Mouse (Mus musculus) forebrain, embryonic 11.5 days (tissue): ENCODE measurements at regions not wholly inside any gene's neighbourhood (a gene's known extent, or its start where the extent isn't known, plus 50 kb on each side); places are given as distances from the start of the nearest gene placed in this dataset.

Source experiments
- ATAC-seq: fragments of 200-750 bp; cut with Nextera tagmentation; replicated peaks from 2 replicates; pipeline ENCODE4 v1.8.0; 2017; ENCODE audit warnings: moderate TSS enrichment; ENCODE audit not compliant: low FRiP score
- DNase-seq: peaks from one replicate; pipeline ENCODE4 v3.0.0-alpha.2; 2017; ENCODE audit warnings: low spot score
- H3K27ac ChIP-seq: fragments of 300-500 bp; sonication (generic); 2 replicates; pipeline ENCODE4 v1.5.1; 2014; ENCODE audit warnings: low read depth, low read length
- H3K27me3 ChIP-seq: fragments of 300-500 bp; sonication (generic); 2 replicates; pipeline ENCODE4 v1.6.1; 2014; ENCODE audit warnings: mild to moderate bottlenecking, low read length, mixed read lengths; ENCODE audit not compliant: control insufficient read depth, insufficient read depth
- H3K36me3 ChIP-seq: fragments of 300-500 bp; sonication (generic); 2 replicates; pipeline ENCODE4 v1.6.1; 2014; ENCODE audit warnings: mild to moderate bottlenecking, low read length, moderate library complexity, mixed read lengths; ENCODE audit not compliant: control insufficient read depth, insufficient read depth
- H3K4me1 ChIP-seq: fragments of 300-500 bp; sonication (generic); replicated peaks from 2 replicates; pipeline ENCODE4 v1.6.1; 2014; ENCODE audit warnings: low read length, mixed read lengths; ENCODE audit not compliant: control insufficient read depth, insufficient read depth
- H3K4me2 ChIP-seq: fragments of 300-500 bp; sonication (generic); 2 replicates; pipeline ENCODE4 v1.6.1; 2014; ENCODE audit warnings: low read depth, mild to moderate bottlenecking, low read length, moderate library complexity, mixed read lengths; ENCODE audit not compliant: severe bottlenecking
- H3K4me3 ChIP-seq: fragments of 300-500 bp; sonication (generic); 2 replicates; pipeline ENCODE4 v1.5.1; 2014; ENCODE audit warnings: low read depth, low read length
- H3K9ac ChIP-seq: fragments of 300-500 bp; sonication (generic); 2 replicates; pipeline ENCODE4 v1.6.1; 2014; ENCODE audit warnings: low read length
- H3K9me3 ChIP-seq: fragments of 300-500 bp; sonication (generic); 2 replicates; pipeline ENCODE4 v1.6.1; 2016; ENCODE audit warnings: low read length, mixed read lengths; ENCODE audit not compliant: control insufficient read depth
- WGBS: fragments of 180-500 bp; shearing (Covaris S2); extraction: QIAGEN DNeasy Blood & Tissue Kit; methylation state at CpG from one replicate; pipeline ENCODE4 v1.1.7; 2014; 5-methylcytosine and 5-hydroxymethylcytosine counted together

GRCm38 (mm10) chr13:44504455-44504854 is 224.8 kb upstream of the Jarid2 start:
- 88% methylated on average over 6 of the region's 6 CpGs for WGBS
- Histone ChIP-seq H3K27ac (no peak overlapping the region), H3K4me1 (peaks cover 1% of the 10 kb centered on the region; the same call in 1 of the 2 replicates), H3K27me3 (no peaks in the 10 kb centered on the region), H3K9ac (no peak overlapping the region), H3K36me3 (no peaks in the 10 kb centered on the region), H3K4me3 (no peak overlapping the region), H3K4me2 (no peak overlapping the region), H3K9me3 (no peaks in the 10 kb centered on the region)
- no peak for ATAC-seq
- no peak for DNase-seq

- H3K27ac ChIP-seq: no peak overlapping the region
- H3K9me3 ChIP-seq: no peaks in the 10 kb centered on the region
- DNase-seq (no peak), ATAC-seq (no peak)
- WGBS: 72% methylated on average over 5 of the region's 5 CpGs
- H3K4me1 ChIP-seq: peaks cover 4% of the 10 kb centered on the region; the same call in 1 of the 2 replicates
- H3K9ac ChIP-seq: no peak overlapping the region
- no peaks in the 10 kb centered on the region; the same call in 1 of the 2 replicates for H3K27me3 ChIP-seq
- no peak overlapping the region for H3K4me3 ChIP-seq
- no peaks in the 10 kb centered on the region for H3K36me3 ChIP-seq
- H3K4me2 ChIP-seq: no peak overlapping the region
Observed at GRCm38 (mm10) chr13:44506975-44507374, 222.3 kb upstream of the Jarid2 start.

GRCm38 (mm10) chr13:44509526-44510159 is 219.6 kb upstream of the Jarid2 start:
- no peak overlapping the region for H3K4me3 ChIP-seq
- H3K36me3 ChIP-seq: no peaks in the 10 kb centered on the region
- ATAC-seq (no peak), DNase-seq (no peak)
- WGBS: 22% methylated on average over 11 of the region's 11 CpGs
- no peaks in the 10 kb centered on the region; the same call in 1 of the 2 replicates for H3K27me3 ChIP-seq
- no peak overlapping the region for H3K4me2 ChIP-seq
- H3K9me3 ChIP-seq: no peaks in the 10 kb centered on the region
- H3K4me1 ChIP-seq: peaks cover 4% of the 10 kb centered on the region; the same call in 1 of the 2 replicates
- H3K27ac ChIP-seq: no peak overlapping the region
- no peak overlapping the region for H3K9ac ChIP-seq

GRCm38 (mm10) chr13:44513378-44514285 is 215.6 kb upstream of the Jarid2 start:
- H3K4me3 ChIP-seq: no peak overlapping the region
- no peaks in the 10 kb centered on the region for H3K9me3 ChIP-seq
- H3K27ac ChIP-seq: no peak overlapping the region
- H3K27me3 ChIP-seq: no peaks in the 10 kb centered on the region; the same call in 1 of the 2 replicates
- no peak overlapping the region for H3K4me2 ChIP-seq
- H3K36me3 ChIP-seq: no peaks in the 10 kb centered on the region
- DNase-seq (no peak), ATAC-seq (no peak)
- H3K9ac ChIP-seq: no peak overlapping the region
- H3K4me1 ChIP-seq: peaks cover 4% of the 10 kb centered on the region; the same call in 1 of the 2 replicates
- WGBS: 74% methylated on average over 13 of the region's 13 CpGs

- H3K9me3 ChIP-seq: no peaks in the 10 kb centered on the region
- 85% methylated on average over 5 of the region's 5 CpGs for WGBS
- no peak overlapping the region for H3K4me3 ChIP-seq
- H3K9ac ChIP-seq: no peak overlapping the region
- no peaks in the 10 kb centered on the region for H3K36me3 ChIP-seq
- ATAC-seq (no peak), DNase-seq (no peak)
- H3K27me3 ChIP-seq: no peaks in the 10 kb centered on the region; the same call in 1 of the 2 replicates
- H3K4me1 ChIP-seq: peaks cover under 1% of the 10 kb centered on the region; the same call in 1 of the 2 replicates
- no peak overlapping the region for H3K4me2 ChIP-seq
- no peak overlapping the region for H3K27ac ChIP-seq
Observed at GRCm38 (mm10) chr13:44514636-44515158, 214.6 kb upstream of the Jarid2 start.

GRCm38 (mm10) chr13:44516863-44517262 is 212.4 kb upstream of the Jarid2 start:
- Histone ChIP-seq H3K4me1 (no peaks in the 10 kb centered on the region), H3K9me3 (no peaks in the 10 kb centered on the region), H3K27me3 (no peaks in the 10 kb centered on the region), H3K4me2 (no peak overlapping the region), H3K36me3 (no peaks in the 10 kb centered on the region), H3K9ac (no peak overlapping the region), H3K4me3 (no peak overlapping the region), H3K27ac (no peak overlapping the region)
- ATAC-seq (no peak), DNase-seq (no peak)
- 80% methylated on average over 4 of the region's 4 CpGs for WGBS

GRCm38 (mm10) chr13:44517312-44517711 is 212.0 kb upstream of the Jarid2 start:
- no peaks in the 10 kb centered on the region for H3K27me3 ChIP-seq
- no peaks in the 10 kb centered on the region for H3K9me3 ChIP-seq
- no peak overlapping the region for H3K4me2 ChIP-seq
- H3K36me3 ChIP-seq: no peaks in the 10 kb centered on the region
- 90% methylated on average over 9 of the region's 9 CpGs for WGBS
- H3K9ac ChIP-seq: no peak overlapping the region
- no peak overlapping the region for H3K27ac ChIP-seq
- ATAC-seq (no peak), DNase-seq (no peak)
- H3K4me1 ChIP-seq: no peaks in the 10 kb centered on the region
- H3K4me3 ChIP-seq: no peak overlapping the region

GRCm38 (mm10) chr13:44518215-44518614 is 211.1 kb upstream of the Jarid2 start:
- no peaks in the 10 kb centered on the region for H3K4me1 ChIP-seq
- DNase-seq (no peak), ATAC-seq (no peak)
- no peaks in the 10 kb centered on the region for H3K27me3 ChIP-seq
- H3K4me3 ChIP-seq: no peak overlapping the region
- WGBS: 89% methylated on average over 4 of the region's 4 CpGs
- H3K36me3 ChIP-seq: no peaks in the 10 kb centered on the region
- no peak overlapping the region for H3K9ac ChIP-seq
- H3K27ac ChIP-seq: no peak overlapping the region
- no peak overlapping the region for H3K4me2 ChIP-seq
- no peaks in the 10 kb centered on the region for H3K9me3 ChIP-seq
